Mouse (Mus musculus) neural tube, embryonic 13.5 days (tissue): ENCODE data around the gene Abcg1. TPM values are rescaled to one million over a fixed set of nuclear protein-coding genes. Genes with fewer than 3 reads are reported as not detected.
A peak's percentile ranks its signal among the peaks of the same experiment; 100 is the strongest.

Source experiments
- ATAC-seq: fragments of 200-750 bp; cut with Nextera tagmentation; 2 replicates; pipeline ENCODE4 v1.8.0; 2017; ENCODE audit warnings: low read depth, mild to moderate bottlenecking, moderate TSS enrichment, moderate library complexity
- H3K27ac ChIP-seq: fragments of 300-500 bp; sonication (generic); replicated peaks from 2 replicates; pipeline ENCODE4 v1.5.1; 2015; ENCODE audit warnings: moderate library complexity, mild to moderate bottlenecking, inconsistent platforms
- H3K27me3 ChIP-seq: fragments of 300-500 bp; sonication (generic); 2 replicates; pipeline ENCODE4 v1.6.1; 2015; ENCODE audit warnings: mild to moderate bottlenecking, inconsistent platforms
- H3K36me3 ChIP-seq: fragments of 300-500 bp; sonication (generic); 2 replicates; pipeline ENCODE4 v1.6.1; 2015; ENCODE audit warnings: mild to moderate bottlenecking, inconsistent platforms
- H3K4me1 ChIP-seq: fragments of 300-500 bp; sonication (generic); replicated peaks from 2 replicates; pipeline ENCODE4 v1.6.1; 2015; ENCODE audit warnings: inconsistent platforms
- H3K4me2 ChIP-seq: fragments of 300-500 bp; sonication (generic); 2 replicates; pipeline ENCODE4 v1.6.1; 2015; ENCODE audit warnings: inconsistent platforms, mild to moderate bottlenecking, moderate library complexity
- H3K4me3 ChIP-seq: fragments of 300-500 bp; sonication (generic); 2 replicates; pipeline ENCODE4 v1.5.1; 2015; ENCODE audit warnings: mild to moderate bottlenecking, inconsistent platforms
- H3K9ac ChIP-seq: fragments of 300-500 bp; sonication (generic); 2 replicates; pipeline ENCODE4 v1.6.1; 2015; ENCODE audit warnings: moderate library complexity, mild to moderate bottlenecking, inconsistent platforms
- H3K9me3 ChIP-seq: fragments of 300-500 bp; sonication (generic); 2 replicates; pipeline ENCODE4 v1.6.1; 2016; ENCODE audit warnings: inconsistent platforms
- WGBS: fragments of 180-500 bp; shearing (Covaris S2); methylation state at CpG from one replicate; pipeline ENCODE4 v1.1.7; 2015; 5-methylcytosine and 5-hydroxymethylcytosine counted together
- polyA plus RNA-seq: library from polyadenylated mRNA; unstranded; fragments of >200 nt; fragmentation: Nextera tagmentation; extraction: Ambion mirVana; gene quantifications from 2 replicates; pipeline ENCODE4 v1.2.1, GENCODE M21; 2015

Abcg1 gene
- polyA plus RNA-seq, 1 experiment from 2014 or later: 16.7 TPM

- Histone ChIP-seq H3K27ac (peak overlapping the region; percentile 84; the same call in 1 of the 2 replicates), H3K36me3 (peaks cover 7% of the 10 kb centered on the region), H3K4me2 (no peak overlapping the region), H3K27me3 (no peaks in the 10 kb centered on the region), H3K9ac (0 out of 2 replicates have a peak overlapping the region, but pooled peaks have one; percentile 3), H3K4me3 (no peak overlapping the region), H3K9me3 (no peaks in the 10 kb centered on the region), H3K4me1 (peaks cover 85% of the 10 kb centered on the region)
- ATAC-seq: no peak
- 44% methylated on average over 18 of the region's 18 CpGs for WGBS
Measured at GRCm38 (mm10) chr17:31071421-31072301, 14.2 kb downstream of the Abcg1 start.

DNA sequence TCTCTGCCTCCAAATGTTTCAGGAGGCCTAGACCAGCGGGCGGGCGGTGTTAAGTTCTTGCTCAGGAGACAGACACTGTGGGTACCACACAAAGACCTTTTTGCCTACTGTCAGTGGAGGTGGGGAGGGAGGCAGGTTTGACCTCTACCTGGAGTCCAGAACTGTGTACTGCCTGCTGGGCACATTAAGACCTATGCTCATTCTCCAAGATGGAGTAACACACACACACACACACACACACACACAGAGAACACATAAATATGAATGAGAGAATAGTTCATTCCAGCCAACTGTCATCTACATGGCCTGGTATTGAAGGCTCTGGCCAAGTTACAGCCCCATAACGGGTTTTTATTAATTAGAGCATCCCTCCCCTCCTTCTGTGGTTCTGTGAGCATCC lies 15.4 kb downstream of the Abcg1 start:
- no peaks in the 10 kb centered on the region for H3K9me3 ChIP-seq
- no peaks in the 10 kb centered on the region for H3K36me3 ChIP-seq
- H3K4me1 ChIP-seq: peaks cover 76% of the 10 kb centered on the region
- H3K4me2 ChIP-seq: peak overlapping the region; percentile 56
- H3K27ac ChIP-seq: peak overlapping the region; percentile 84
- peak overlapping the region; percentile 27 for H3K9ac ChIP-seq
- 55% methylated on average over 4 of the region's 4 CpGs for WGBS
- ATAC-seq: peak; percentile 51
- peak overlapping the region; percentile 32 for H3K4me3 ChIP-seq
- H3K27me3 ChIP-seq: no peaks in the 10 kb centered on the region

DNA sequence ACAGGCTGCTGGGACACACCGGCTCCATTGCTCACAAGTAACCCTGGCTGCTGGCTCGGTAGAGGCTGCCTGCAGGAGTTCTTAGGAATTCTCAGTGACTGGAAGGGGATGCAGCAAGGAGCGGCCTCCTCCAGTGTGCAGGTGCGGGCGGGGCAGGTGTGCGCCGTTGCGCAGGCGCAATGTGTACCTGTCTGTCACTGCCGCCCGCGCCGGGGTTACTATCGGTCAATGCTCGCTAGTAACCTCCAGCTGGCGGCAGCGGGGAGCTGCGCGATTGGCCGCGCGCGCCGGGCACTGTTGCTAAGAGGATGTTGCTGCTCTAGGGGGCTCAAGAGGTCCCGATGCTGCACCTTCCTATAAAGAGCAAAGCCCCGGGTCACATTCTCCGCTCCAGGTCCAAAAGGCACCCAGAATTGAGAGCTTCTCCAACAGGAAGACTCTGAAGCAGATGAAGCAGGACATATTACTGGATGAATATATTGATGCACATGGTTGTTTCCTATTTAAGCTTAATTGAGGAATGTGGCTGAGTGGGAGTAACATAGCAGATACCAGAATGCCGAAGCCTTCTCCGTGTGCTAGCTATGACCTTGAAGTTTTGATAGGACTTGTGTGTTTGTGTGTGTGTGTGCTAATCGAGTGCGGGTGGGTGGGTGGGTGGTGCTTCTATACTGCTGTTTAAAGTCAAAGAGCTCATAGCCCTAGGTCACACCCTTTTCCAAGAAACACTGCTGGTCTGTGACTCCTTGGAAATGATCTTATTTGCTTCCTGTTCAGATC lies 16.0 kb downstream of the Abcg1 start:
- Histone ChIP-seq H3K4me2 (peak overlapping the region; percentile 56), H3K4me3 (peak overlapping the region; percentile 32), H3K4me1 (peaks cover 72% of the 10 kb centered on the region), H3K9ac (peak overlapping the region; percentile 27), H3K36me3 (no peaks in the 10 kb centered on the region), H3K27ac (peak overlapping the region; percentile 84), H3K9me3 (no peaks in the 10 kb centered on the region), H3K27me3 (no peaks in the 10 kb centered on the region)
- peak; percentile 82 for ATAC-seq
- 2% methylated on average over 31 of the region's 31 CpGs for WGBS

DNA sequence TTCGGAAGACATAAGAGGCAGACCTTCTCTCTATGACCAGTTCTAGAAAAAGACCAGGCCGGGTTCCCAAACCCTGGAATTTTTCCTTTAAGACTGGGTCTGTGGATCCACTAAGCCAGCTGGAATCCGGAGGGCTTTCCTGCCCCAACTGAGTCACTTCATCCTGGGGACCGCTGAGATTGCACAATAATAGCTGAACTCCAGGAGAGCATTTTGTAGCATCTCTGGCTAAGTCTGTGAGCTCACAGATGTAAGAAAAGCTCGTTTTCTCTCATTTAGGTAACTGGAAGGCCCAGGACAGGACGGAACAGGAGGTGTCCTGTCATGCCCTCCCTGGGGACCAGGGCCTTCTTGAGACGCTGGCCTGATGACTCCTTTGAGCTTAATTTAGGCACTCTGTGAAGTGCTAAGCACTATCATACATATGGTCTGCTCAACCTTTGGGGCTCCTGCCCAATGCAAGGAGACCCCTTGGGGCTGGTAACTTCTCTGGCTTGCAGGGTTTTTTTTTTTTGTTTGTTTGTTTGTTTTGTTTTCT lies 16.6 kb downstream of the Abcg1 start:
- peak overlapping the region; percentile 27; the same call in 1 of the 2 replicates for H3K9ac ChIP-seq
- 19% methylated on average over 7 of the region's 7 CpGs for WGBS
- peak overlapping the region; percentile 84 for H3K27ac ChIP-seq
- no peak for ATAC-seq
- H3K9me3 ChIP-seq: no peaks in the 10 kb centered on the region
- H3K4me3 ChIP-seq: no peak overlapping the region
- peak overlapping the region; percentile 56 for H3K4me2 ChIP-seq
- no peaks in the 10 kb centered on the region for H3K27me3 ChIP-seq
- peaks cover 73% of the 10 kb centered on the region for H3K4me1 ChIP-seq
- H3K36me3 ChIP-seq: no peaks in the 10 kb centered on the region

DNA sequence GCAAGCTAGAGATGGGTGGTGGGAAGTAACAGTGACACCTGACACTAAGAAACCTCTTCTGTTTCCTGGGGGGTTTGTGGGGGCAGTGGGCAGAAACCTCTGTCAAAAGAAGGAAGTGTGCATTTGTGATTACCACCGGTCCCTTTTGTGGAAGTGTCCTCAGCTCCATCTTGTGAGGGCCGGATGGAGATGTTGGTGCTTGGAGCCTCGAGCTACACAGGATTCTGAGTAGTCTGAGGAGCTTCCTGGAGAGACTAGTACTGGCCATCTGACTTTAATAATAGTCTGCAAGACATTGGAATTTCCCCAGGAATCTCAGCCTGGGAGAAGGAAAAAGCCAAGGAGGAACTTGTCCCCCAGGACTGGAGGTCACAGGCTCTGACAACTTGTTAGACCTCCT lies 17.2 kb downstream of the Abcg1 start:
- Histone ChIP-seq H3K27ac (peak overlapping the region; percentile 19; the same call in 1 of the 2 replicates), H3K4me3 (no peak overlapping the region), H3K9me3 (no peaks in the 10 kb centered on the region), H3K4me1 (peaks cover 77% of the 10 kb centered on the region), H3K9ac (no peak overlapping the region), H3K36me3 (no peaks in the 10 kb centered on the region), H3K4me2 (no peak overlapping the region), H3K27me3 (no peaks in the 10 kb centered on the region)
- no peak for ATAC-seq
- WGBS: 56% methylated on average over 3 of the region's 3 CpGs

DNA sequence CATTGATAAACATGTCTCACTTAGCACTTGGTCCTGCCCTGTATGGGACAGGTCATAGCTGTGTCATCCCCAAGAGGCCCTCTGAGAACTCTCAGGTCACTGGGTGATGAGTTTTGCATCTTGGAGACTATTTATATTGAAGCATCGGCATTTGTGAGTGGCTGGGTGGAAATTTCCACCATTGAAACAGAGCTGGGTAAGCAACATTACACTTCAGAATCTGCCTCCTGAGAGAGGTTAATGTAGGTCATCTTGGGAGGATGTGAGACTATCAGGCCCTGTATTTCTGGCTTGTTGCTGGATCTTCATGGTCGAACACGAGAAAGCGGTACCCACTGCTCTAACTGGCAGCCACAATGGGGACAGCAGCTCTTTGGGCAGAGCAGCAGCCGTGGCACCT lies 18.0 kb downstream of the Abcg1 start:
- WGBS: 94% methylated on average over 5 of the region's 5 CpGs
- no peak overlapping the region for H3K9ac ChIP-seq
- no peak for ATAC-seq

DNA sequence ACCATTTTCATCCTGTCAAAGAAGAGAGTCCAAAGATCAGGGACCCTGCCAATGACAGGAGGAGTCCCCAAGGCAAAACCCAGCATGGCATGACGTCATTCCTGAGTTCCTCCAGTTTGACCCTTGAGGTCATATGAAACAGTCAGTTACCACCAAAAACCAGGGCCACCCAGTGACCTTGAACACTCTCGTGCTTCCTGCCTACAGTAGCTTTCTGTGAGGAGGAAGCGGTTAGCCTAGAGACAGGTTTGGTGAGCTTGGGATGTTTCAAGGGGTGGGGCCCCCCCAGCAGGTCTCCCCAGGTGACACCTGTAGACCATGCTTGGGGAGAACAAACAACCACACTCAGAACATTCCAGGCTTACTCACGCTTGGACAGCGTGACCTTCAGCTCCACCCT lies 20.1 kb downstream of the Abcg1 start:
- no peak overlapping the region for H3K27ac ChIP-seq
- no peak overlapping the region for H3K4me3 ChIP-seq
- H3K4me2 ChIP-seq: no peak overlapping the region
- no peaks in the 10 kb centered on the region for H3K36me3 ChIP-seq
- H3K27me3 ChIP-seq: no peaks in the 10 kb centered on the region
- ATAC-seq: no peak
- WGBS: 80% methylated on average over 5 of the region's 5 CpGs
- no peak overlapping the region for H3K9ac ChIP-seq
- H3K9me3 ChIP-seq: no peaks in the 10 kb centered on the region
- peaks cover 69% of the 10 kb centered on the region for H3K4me1 ChIP-seq

More for the DNA sequence above, 18.0 kb downstream of the Abcg1 start:
- Histone ChIP-seq H3K36me3 (no peaks in the 10 kb centered on the region), H3K27ac (peak overlapping the region; percentile 19; the same call in 1 of the 2 replicates), H3K4me2 (no peak overlapping the region), H3K27me3 (no peaks in the 10 kb centered on the region), H3K9me3 (no peaks in the 10 kb centered on the region), H3K4me3 (no peak overlapping the region), H3K4me1 (peaks cover 78% of the 10 kb centered on the region)

DNA sequence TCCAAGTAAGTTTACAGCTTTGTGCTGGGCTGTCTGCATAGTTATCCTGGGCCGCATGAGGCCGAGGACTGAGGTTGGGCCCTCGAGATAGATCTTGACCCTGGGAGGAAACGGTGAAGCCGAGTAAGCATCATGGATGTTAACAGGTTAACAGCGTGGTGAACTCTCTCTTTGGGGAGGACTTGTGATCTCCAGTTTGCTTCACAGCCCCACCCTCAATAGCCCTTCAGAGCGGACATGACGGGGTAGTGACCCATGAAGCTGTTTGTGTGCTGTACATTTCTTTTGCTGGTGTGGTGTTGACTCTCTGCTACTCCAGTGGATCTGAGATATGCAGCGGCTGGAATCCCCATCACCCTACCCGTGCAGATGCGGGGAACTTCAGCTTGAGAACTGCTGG lies 21.1 kb downstream of the Abcg1 start:
- Histone ChIP-seq H3K4me3 (no peak overlapping the region), H3K9ac (no peak overlapping the region), H3K36me3 (no peaks in the 10 kb centered on the region), H3K4me2 (no peak overlapping the region), H3K27ac (peak overlapping the region; percentile 76), H3K4me1 (peaks cover 59% of the 10 kb centered on the region), H3K27me3 (no peaks in the 10 kb centered on the region), H3K9me3 (no peaks in the 10 kb centered on the region)
- 74% methylated on average over 11 of the region's 11 CpGs for WGBS
- ATAC-seq: no peak

DNA sequence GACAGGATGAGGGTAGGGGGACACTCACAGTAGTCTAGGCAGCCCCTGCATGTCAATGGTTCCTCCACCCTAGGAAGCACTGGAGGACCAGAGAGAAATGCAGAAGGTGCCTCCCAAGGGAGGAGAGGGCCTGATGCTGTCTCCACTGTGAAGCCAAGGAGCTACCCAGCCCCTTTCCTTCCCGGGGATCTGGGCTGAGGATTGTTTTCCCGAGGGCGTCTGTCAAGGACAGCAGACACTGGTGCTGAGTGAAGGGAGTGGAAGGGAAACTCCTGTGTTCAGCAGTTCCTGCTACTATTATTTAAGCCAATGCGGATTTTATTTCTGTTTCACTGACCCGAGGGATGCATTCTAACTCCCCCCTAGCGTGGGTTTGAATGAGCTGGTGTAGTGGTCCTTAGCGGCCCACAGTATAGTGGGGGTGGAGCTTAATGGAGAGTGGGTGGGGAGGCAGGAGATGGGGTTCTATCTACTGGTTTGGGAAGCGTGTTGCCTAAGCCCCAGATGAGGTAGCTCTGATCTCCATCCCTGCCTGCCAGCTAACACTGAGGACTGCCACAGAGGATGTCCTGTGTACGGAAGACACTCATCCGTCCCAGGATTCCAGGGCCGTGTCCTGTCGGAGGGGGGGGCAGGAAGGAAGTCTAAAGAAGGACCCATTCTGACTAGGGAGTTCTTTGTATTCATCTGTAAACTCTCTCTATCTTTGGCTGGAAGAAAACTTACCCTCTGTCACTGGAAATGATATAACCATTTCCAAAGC lies 21.8 kb downstream of the Abcg1 start:
- no peak overlapping the region for H3K4me3 ChIP-seq
- ATAC-seq: no peak
- H3K9me3 ChIP-seq: no peaks in the 10 kb centered on the region
- no peak overlapping the region for H3K9ac ChIP-seq
- WGBS: 50% methylated on average over 12 of the region's 12 CpGs
- H3K4me1 ChIP-seq: peaks cover 52% of the 10 kb centered on the region
- H3K36me3 ChIP-seq: no peaks in the 10 kb centered on the region
- H3K27ac ChIP-seq: peak overlapping the region; percentile 76
- no peak overlapping the region for H3K4me2 ChIP-seq
- no peaks in the 10 kb centered on the region for H3K27me3 ChIP-seq

GRCm38 (mm10) chr17:31082296-31083078 lies 25.0 kb downstream of the Abcg1 start:
- Histone ChIP-seq H3K4me2 (no peak overlapping the region), H3K4me3 (no peak overlapping the region), H3K9me3 (no peaks in the 10 kb centered on the region), H3K9ac (no peak overlapping the region), H3K27me3 (no peaks in the 10 kb centered on the region), H3K4me1 (peaks cover 34% of the 10 kb centered on the region), H3K27ac (no peak overlapping the region), H3K36me3 (no peaks in the 10 kb centered on the region)
- WGBS: 93% methylated on average over 4 of the region's 4 CpGs
- no peak for ATAC-seq

GRCm38 (mm10) chr17:31085519-31085918 lies 28.0 kb downstream of the Abcg1 start:
- WGBS: 90% methylated on average over 3 of the region's 3 CpGs
- no peak for ATAC-seq
- Histone ChIP-seq H3K4me3 (no peak overlapping the region), H3K27ac (no peak overlapping the region), H3K27me3 (no peaks in the 10 kb centered on the region), H3K9ac (no peak overlapping the region), H3K9me3 (no peaks in the 10 kb centered on the region), H3K4me2 (no peak overlapping the region), H3K36me3 (no peaks in the 10 kb centered on the region), H3K4me1 (peaks cover 39% of the 10 kb centered on the region)
